Mouse (Mus musculus) C2C12 (cell line): ENCODE results near the gene Trim46.

Source experiments
- CTCF ChIP-seq: IDR thresholded peaks from one replicate; pipeline ENCODE4 v1.5.1; 2011; ENCODE audit not compliant: control insufficient read depth, insufficient read depth, insufficient read length
- USF1 ChIP-seq: IDR thresholded peaks from one replicate; pipeline ENCODE4 v1.6.1; 2011; ENCODE audit warnings: low read depth, mild to moderate bottlenecking, control low read depth, moderate library complexity

GRCm38 (mm10) chr3:89193853-89194252 lies 52.3 kb downstream of the Trim46 start:
- no peak for TF ChIP-seq CTCF
- no peak for TF ChIP-seq USF1
